ENCODE assay signal across 8 mouse cellular contexts in the genomic region with DNA sequence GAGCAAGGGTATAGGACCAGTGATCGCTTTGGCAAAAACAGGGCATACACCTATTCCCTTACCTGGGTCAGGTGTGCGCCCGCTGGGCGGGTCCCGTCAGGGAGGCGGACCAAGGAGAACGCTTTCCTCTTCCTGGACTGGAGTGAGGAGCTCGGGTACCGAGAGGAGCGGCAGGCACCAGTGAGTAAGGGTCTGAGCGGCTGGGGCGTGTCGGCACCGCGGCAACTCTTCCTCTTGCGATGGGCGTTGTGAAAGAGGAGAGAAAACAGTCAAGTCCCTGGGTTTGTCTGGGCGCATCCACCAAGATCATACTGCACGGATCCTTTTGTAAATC. TPM values are rescaled to one million over a fixed set of nuclear protein-coding genes. Genes with fewer than 3 reads are reported as not detected.
DNase-seq lines count a peak whose midpoint lies in the region; ATAC-seq and TF ChIP-seq lines count a peak whose summit lies in the region.

No protein-coding gene starts in this region.

- H3K27me3 ChIP-seq in G1E (ENCODE audit: insufficient read depth, low read length), result peaks cover 13% of the 10 kb centered on the region
- H3K27me3 ChIP-seq in forebrain, embryonic 11.5 days (ENCODE audit: control insufficient read depth, insufficient read depth, low read length), result no peaks in the 10 kb centered on the region
- H3K27me3 ChIP-seq in hindbrain, embryonic 12.5 days, result no peaks in the 10 kb centered on the region

- TF ChIP-seq POLR2A in bone marrow macrophage, adult 2 months (IDR thresholded peaks at IDR 0.05; ENCODE audit: borderline replicate concordance, low read depth, low read length), result no peak

- H3K36me3 ChIP-seq in G1E (replicated peaks), result peaks cover 16% of the 10 kb centered on the region
- H3K36me3 ChIP-seq in forebrain, embryonic 11.5 days (ENCODE audit: control insufficient read depth, insufficient read depth, low read length), result no peaks in the 10 kb centered on the region
- H3K36me3 ChIP-seq in hindbrain, embryonic 12.5 days, result no peaks in the 10 kb centered on the region

- peak overlapping the region; percentile 80 for H3K9ac ChIP-seq in forebrain, embryonic 11.5 days (ENCODE audit: low read length)
- peak overlapping the region; percentile 72 for H3K9ac ChIP-seq in hindbrain, embryonic 12.5 days

- H3K9me3 ChIP-seq in G1E (replicated peaks), result no peaks in the 10 kb centered on the region
- no peaks in the 10 kb centered on the region for H3K9me3 ChIP-seq in forebrain, embryonic 11.5 days (ENCODE audit: control insufficient read depth, low read length)
- H3K9me3 ChIP-seq in hindbrain, embryonic 12.5 days (replicated peaks), result no peaks in the 10 kb centered on the region

- WGBS in forebrain, embryonic 11.5 days, result 0% methylated on average over 17 of the region's 19 CpGs
- WGBS in hindbrain, embryonic 12.5 days, result under 1% methylated on average over 19 of the region's 19 CpGs

- ATAC-seq in G1E (ENCODE audit: extremely low read depth, insufficient number of reproducible peaks, low FRiP score, poor library complexity, severe bottlenecking), result peak; percentile 15
- peak; percentile 60; the same call in 1 of the 2 replicates for ATAC-seq in forebrain, embryonic 11.5 days (replicated peaks; ENCODE audit: low FRiP score)
- ATAC-seq in hindbrain, embryonic 12.5 days (ENCODE audit: low FRiP score), result peak; percentile 69

- H3K27ac ChIP-seq in bone marrow macrophage, adult 2 months (ENCODE audit: insufficient read depth, low read depth, low read length), result no peak overlapping the region
- H3K27ac ChIP-seq in forebrain, embryonic 11.5 days (ENCODE audit: low read depth, low read length), result no peak overlapping the region
- H3K27ac ChIP-seq in hindbrain, embryonic 12.5 days, result peak overlapping the region; percentile 35; the same call in 1 of the 2 replicates

- H3K4me2 ChIP-seq in forebrain, embryonic 11.5 days (ENCODE audit: low read depth, low read length, severe bottlenecking), result peak overlapping the region; percentile 97
- peak overlapping the region; percentile 94 for H3K4me2 ChIP-seq in hindbrain, embryonic 12.5 days (replicated peaks)

- peaks cover 35% of the 10 kb centered on the region for H3K4me1 ChIP-seq in G1E (ENCODE audit: insufficient read depth, low read depth, low read length)
- peaks cover 6% of the 10 kb centered on the region for H3K4me1 ChIP-seq in bone marrow macrophage, adult 2 months (ENCODE audit: control insufficient read depth, insufficient read depth, low read length)
- H3K4me1 ChIP-seq in forebrain, embryonic 11.5 days (replicated peaks; ENCODE audit: control insufficient read depth, insufficient read depth, low read length), result peaks cover 7% of the 10 kb centered on the region; the same call in 1 of the 2 replicates
- peaks cover 13% of the 10 kb centered on the region for H3K4me1 ChIP-seq in hindbrain, embryonic 12.5 days

- no peak for TF ChIP-seq CTCF in G1E (IDR thresholded peaks at IDR 0.05; ENCODE audit: low read depth, low read length)
- TF ChIP-seq CTCF in bone marrow macrophage, adult 2 months (IDR thresholded peaks at IDR 0.05; ENCODE audit: low read depth, low read length), result no peak

- H3K4me3 ChIP-seq in G1E (ENCODE audit: low read depth, low read length), result peak overlapping the region; percentile 81
- H3K4me3 ChIP-seq in bone marrow macrophage, adult 2 months (ENCODE audit: insufficient read depth, low read length), result peak overlapping the region; percentile 81
- H3K4me3 ChIP-seq in forebrain, embryonic 11.5 days (ENCODE audit: low read depth, low read length), result peak overlapping the region; percentile 51
- peak overlapping the region; percentile 74 for H3K4me3 ChIP-seq in hindbrain, embryonic 12.5 days

- peak; percentile 15 for DNase-seq in G1E (ENCODE audit: low spot score)
- DNase-seq in forebrain, embryonic 11.5 days (ENCODE audit: low spot score), result peak; percentile 64
- peak; percentile 13 for DNase-seq in layer of hippocampus, adult 9-10 months (ENCODE audit: low spot score)
- DNase-seq in lung, postnatal 10 days, result peak; percentile 72
- peak; percentile 56 to 59 for DNase-seq in right cerebral cortex, postnatal 10 days (ENCODE audit: low spot score in 2 of 2)
- DNase-seq in urinary bladder, postnatal 10 days (ENCODE audit: low spot score), result peak; percentile 15

RNA-seq across cellular contexts. Expression of a gene that starts 0.5 kb away (rescaled TPM):
- total RNA-seq in G1E (2014; fragmentation: Nextera tagmentation), result 2.8 and 3.9 TPM in 2 replicates
- total RNA-seq in G1E (2017), result 3.1 and 3.7 TPM in 2 replicates
- 0.76 and 0.97 TPM in 2 replicates for polyA plus RNA-seq in G1E (2012)
- polyA plus RNA-seq in bone marrow macrophage, adult 2 months (2012; ENCODE audit: insufficient read depth, insufficient read length, missing spikeins), result 1.0 TPM in 2 replicates
- polyA plus RNA-seq in forebrain, embryonic 11.5 days (2014; fragmentation: Nextera tagmentation; extraction: Ambion mirVana), result 18.2 TPM in 2 replicates
- polyA plus RNA-seq in hindbrain, embryonic 12.5 days (2016; fragmentation: Nextera tagmentation; extraction: Ambion mirVana), result 33.1 and 39.1 TPM in 2 replicates

RNA-seq across cellular contexts. Expression of a gene that starts 0.6 kb away (rescaled TPM):
- total RNA-seq in G1E (2014; fragmentation: Nextera tagmentation) (102 and 141 TPM in 2 replicates), G1E (2017) (125 and 166 TPM in 2 replicates)
- 1.6 and 2.6 TPM in 2 replicates for polyA plus RNA-seq in G1E (2012)
- polyA plus RNA-seq in bone marrow macrophage, adult 2 months (2012; ENCODE audit: insufficient read depth, insufficient read length, missing spikeins), result 36.6 and 39.2 TPM in 2 replicates
- 196 and 197 TPM in 2 replicates for polyA plus RNA-seq in forebrain, embryonic 11.5 days (2014; fragmentation: Nextera tagmentation; extraction: Ambion mirVana)
- polyA plus RNA-seq in hindbrain, embryonic 12.5 days (2016; fragmentation: Nextera tagmentation; extraction: Ambion mirVana), result 130 and 136 TPM in 2 replicates

RNA-seq across cellular contexts. Expression of a gene that starts 27.9 kb away (rescaled TPM):
- not detected in 2 replicates for total RNA-seq in G1E (2014; fragmentation: Nextera tagmentation)
- total RNA-seq in G1E (2017), result not detected in 2 replicates
- polyA plus RNA-seq in G1E (2012), result not detected in 2 replicates
- not detected in 2 replicates for polyA plus RNA-seq in bone marrow macrophage, adult 2 months (2012; ENCODE audit: insufficient read depth, insufficient read length, missing spikeins)
- 3.4 and 5.0 TPM in 2 replicates for polyA plus RNA-seq in forebrain, embryonic 11.5 days (2014; fragmentation: Nextera tagmentation; extraction: Ambion mirVana)
- 0.21 and 1.2 TPM in 2 replicates for polyA plus RNA-seq in hindbrain, embryonic 12.5 days (2016; fragmentation: Nextera tagmentation; extraction: Ambion mirVana)

Comparison
In these comparisons a context has a peak if more than half of its experiments do, and no peak if none do; other contexts are left out.
1. ATAC-seq: peak in every context shown above with its lines; median percentile 69 in hindbrain, embryonic 12.5 days; 60 in forebrain, embryonic 11.5 days; 15 in G1E.
2. DNase-seq: peak in every context shown above with its lines; median percentile 72 in lung, postnatal 10 days; 64 in forebrain, embryonic 11.5 days; 58 in right cerebral cortex, postnatal 10 days; 15 in G1E; 15 in urinary bladder, postnatal 10 days; 13 in layer of hippocampus, adult 9-10 months.
3. RNA of a gene that starts 0.6 kb away (polyA plus RNA-seq): 196 to 197 TPM in forebrain, embryonic 11.5 days, 130 to 136 TPM in hindbrain, embryonic 12.5 days and 36.6 to 39.2 TPM in bone marrow macrophage, adult 2 months; 1.6 to 2.6 TPM in G1E; every median in the first group is over 10 times any median in the second.
4. Peak in every context shown above with its lines, with median percentiles within 50 percentile points of each other: H3K4me3 ChIP-seq.